ENCODE assay signal across 8 mouse cellular contexts in the genomic region with DNA sequence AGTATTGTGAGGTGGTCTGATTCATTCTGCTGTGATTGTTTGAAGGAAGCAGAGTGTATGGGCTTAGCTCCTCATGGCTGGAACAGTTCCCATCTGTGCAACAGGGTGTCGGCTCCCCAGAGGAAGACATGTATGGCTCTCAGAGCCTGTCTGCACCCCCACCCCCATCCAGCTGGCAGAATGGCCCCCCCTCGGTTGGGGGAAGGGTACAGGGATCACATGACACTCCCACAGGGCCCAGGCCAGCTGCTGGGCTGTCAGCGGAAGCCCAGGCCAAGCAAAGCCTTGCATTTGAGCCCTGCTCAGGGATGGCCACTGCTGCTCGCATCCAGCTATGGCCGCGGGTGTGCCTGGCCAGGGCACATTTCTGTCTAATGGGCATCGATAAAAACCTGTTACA. TPM values are rescaled to one million over a fixed set of nuclear protein-coding genes. Genes with fewer than 3 reads are reported as not detected.
DNase-seq lines count a peak whose midpoint lies in the region; ATAC-seq lines count a peak whose summit lies in the region.

No protein-coding gene starts in this region.

- peaks cover 41% of the 10 kb centered on the region for H3K36me3 ChIP-seq in hindbrain, embryonic 10.5 days
- H3K36me3 ChIP-seq in midbrain, embryonic 15.5 days (replicated peaks) = peaks cover 20% of the 10 kb centered on the region
- H3K36me3 ChIP-seq in stomach, embryonic 15.5 days = peaks cover 13% of the 10 kb centered on the region

- H3K4me1 ChIP-seq in hindbrain, embryonic 10.5 days (replicated peaks) = peaks cover 78% of the 10 kb centered on the region
- H3K4me1 ChIP-seq in midbrain, embryonic 15.5 days = peaks cover 63% of the 10 kb centered on the region
- H3K4me1 ChIP-seq in stomach, embryonic 15.5 days = peaks cover 63% of the 10 kb centered on the region

- peak; percentile 47 for DNase-seq in kidney, adult 9 months
- no peak for DNase-seq in kidney, adult 18-20 months
- DNase-seq in cerebellum, adult 8-10 months = peak; percentile 54
- DNase-seq in frontal cortex, postnatal 10 days (ENCODE audit: low spot score in 2 of 2) = peak; percentile 67 to 87
- peak; percentile 75 for DNase-seq in hindbrain, embryonic 10.5 days (ENCODE audit: low spot score)
- peak; percentile 66 to 92 for DNase-seq in left cerebral cortex, postnatal 14 days (ENCODE audit: low spot score in 2 of 2)

- peak; percentile 34; the same call in 1 of the 2 replicates for ATAC-seq in midbrain, embryonic 15.5 days (replicated peaks)
- 0 out of 2 replicates have a peak, but pooled peaks have one; percentile 23 for ATAC-seq in stomach, embryonic 15.5 days (ENCODE audit: insufficient read depth, low FRiP score, low read depth)

- H3K9ac ChIP-seq in midbrain, embryonic 15.5 days = 0 out of 2 replicates have a peak overlapping the region, but pooled peaks have one; percentile 10
- no peak overlapping the region for H3K9ac ChIP-seq in stomach, embryonic 15.5 days

- intact Hi-C loops in left cerebral cortex, postnatal 14 days (cut with DNase I) = no loop called here

- H3K27me3 ChIP-seq in hindbrain, embryonic 10.5 days (ENCODE audit: insufficient read depth, poor library complexity, severe bottlenecking) = 0 out of 2 replicates have a peak, but pooled peaks cover 3% of the 10 kb centered on the region
- no peaks in the 10 kb centered on the region for H3K27me3 ChIP-seq in midbrain, embryonic 15.5 days (replicated peaks)
- no peaks in the 10 kb centered on the region for H3K27me3 ChIP-seq in stomach, embryonic 15.5 days (replicated peaks)

- H3K27ac ChIP-seq in hindbrain, embryonic 10.5 days = peak overlapping the region; percentile 89
- peak overlapping the region; percentile 61 for H3K27ac ChIP-seq in midbrain, embryonic 15.5 days
- peak overlapping the region; percentile 67 for H3K27ac ChIP-seq in stomach, embryonic 15.5 days

- H3K9me3 ChIP-seq in hindbrain, embryonic 10.5 days = no peaks in the 10 kb centered on the region
- no peaks in the 10 kb centered on the region for H3K9me3 ChIP-seq in midbrain, embryonic 15.5 days
- no peaks in the 10 kb centered on the region for H3K9me3 ChIP-seq in stomach, embryonic 15.5 days

- no peak overlapping the region for H3K4me2 ChIP-seq in midbrain, embryonic 15.5 days
- H3K4me2 ChIP-seq in stomach, embryonic 15.5 days = peak overlapping the region; percentile 17

- no peak overlapping the region for H3K4me3 ChIP-seq in hindbrain, embryonic 10.5 days
- H3K4me3 ChIP-seq in midbrain, embryonic 15.5 days = no peak overlapping the region
- no peak overlapping the region for H3K4me3 ChIP-seq in stomach, embryonic 15.5 days (replicated peaks)

- WGBS in hindbrain, embryonic 10.5 days = 49% methylated on average over 7 of the region's 7 CpGs
- WGBS in midbrain, embryonic 15.5 days = 31% methylated on average over 7 of the region's 7 CpGs
- WGBS in stomach, embryonic 15.5 days = 42% methylated on average over 7 of the region's 7 CpGs

RNA-seq across cellular contexts. Expression of a gene that starts 24.0 kb away (rescaled TPM):
- polyA plus RNA-seq in hindbrain, embryonic 10.5 days (2016; fragmentation: Nextera tagmentation; extraction: Ambion mirVana) = not detected in 2 replicates
- not detected for total RNA-seq in left cerebral cortex, postnatal 14 days (2021)
- 0.10 and 0.13 TPM in 2 replicates for polyA plus RNA-seq in midbrain, embryonic 15.5 days (2015; fragmentation: Nextera tagmentation; extraction: Ambion mirVana)
- 412 and 563 TPM in 2 replicates for polyA plus RNA-seq in stomach, embryonic 15.5 days (2015; fragmentation: Nextera tagmentation; extraction: Ambion mirVana)

RNA-seq across cellular contexts. Expression of a gene that starts 26.3 kb away (rescaled TPM):
- 48.5 and 67.5 TPM in 2 replicates for polyA plus RNA-seq in hindbrain, embryonic 10.5 days (2016; fragmentation: Nextera tagmentation; extraction: Ambion mirVana)
- 100 to 1,000 TPM; 119 TPM for total RNA-seq in left cerebral cortex, postnatal 14 days (2021)
- 92.0 and 94.8 TPM in 2 replicates for polyA plus RNA-seq in midbrain, embryonic 15.5 days (2015; fragmentation: Nextera tagmentation; extraction: Ambion mirVana)
- 27.5 and 30.9 TPM in 2 replicates for polyA plus RNA-seq in stomach, embryonic 15.5 days (2015; fragmentation: Nextera tagmentation; extraction: Ambion mirVana)

RNA-seq across cellular contexts. Expression of a gene that starts 33.3 kb away (rescaled TPM):
- polyA plus RNA-seq in hindbrain, embryonic 10.5 days (2016; fragmentation: Nextera tagmentation; extraction: Ambion mirVana) = 0.70 TPM in 1 of 2 replicates, not detected in the other
- 1 to 10 TPM; 1.1 to 1.5 TPM for total RNA-seq in left cerebral cortex, postnatal 14 days (2021)
- 1.4 and 2.4 TPM in 2 replicates for polyA plus RNA-seq in midbrain, embryonic 15.5 days (2015; fragmentation: Nextera tagmentation; extraction: Ambion mirVana)
- 8.5 and 8.8 TPM in 2 replicates for polyA plus RNA-seq in stomach, embryonic 15.5 days (2015; fragmentation: Nextera tagmentation; extraction: Ambion mirVana)

RNA-seq across cellular contexts. Expression of a gene that starts 42.5 kb away (rescaled TPM):
- polyA plus RNA-seq in hindbrain, embryonic 10.5 days (2016; fragmentation: Nextera tagmentation; extraction: Ambion mirVana) = 0.14 TPM in 1 of 2 replicates, not detected in the other
- total RNA-seq in left cerebral cortex, postnatal 14 days (2021) = 1 to 10 TPM; 1.6 to 2.5 TPM
- 1.1 and 1.4 TPM in 2 replicates for polyA plus RNA-seq in midbrain, embryonic 15.5 days (2015; fragmentation: Nextera tagmentation; extraction: Ambion mirVana)
- 2.7 and 3.2 TPM in 2 replicates for polyA plus RNA-seq in stomach, embryonic 15.5 days (2015; fragmentation: Nextera tagmentation; extraction: Ambion mirVana)

RNA-seq across cellular contexts. Expression of a gene that starts 44.3 kb away (rescaled TPM):
- 59.8 and 61.0 TPM in 2 replicates for polyA plus RNA-seq in hindbrain, embryonic 10.5 days (2016; fragmentation: Nextera tagmentation; extraction: Ambion mirVana)
- total RNA-seq in left cerebral cortex, postnatal 14 days (2021) = 10 to 100 TPM; 15.8 to 17.6 TPM
- 48.2 and 49.2 TPM in 2 replicates for polyA plus RNA-seq in midbrain, embryonic 15.5 days (2015; fragmentation: Nextera tagmentation; extraction: Ambion mirVana)
- 33.6 and 41.8 TPM in 2 replicates for polyA plus RNA-seq in stomach, embryonic 15.5 days (2015; fragmentation: Nextera tagmentation; extraction: Ambion mirVana)

Comparison
In these comparisons a context has a peak if more than half of its experiments do, and no peak if none do; other contexts are left out.
1. RNA of a gene that starts 24.0 kb away (polyA plus RNA-seq): 412 to 563 TPM in stomach, embryonic 15.5 days; 0.10 to 0.13 TPM in midbrain, embryonic 15.5 days and not detected in hindbrain, embryonic 10.5 days; every median in the first group is over 100 times any median in the second.
2. Peak in every context shown above with its lines, with median percentiles within 50 percentile points of each other: H3K27ac ChIP-seq.